Mouse (Mus musculus): ENCODE measurements at regions not wholly inside any gene's neighbourhood (a gene's known extent, or its start where the extent isn't known, plus 50 kb on each side); places are given as distances from the start of the nearest gene placed in this dataset.

DNA sequence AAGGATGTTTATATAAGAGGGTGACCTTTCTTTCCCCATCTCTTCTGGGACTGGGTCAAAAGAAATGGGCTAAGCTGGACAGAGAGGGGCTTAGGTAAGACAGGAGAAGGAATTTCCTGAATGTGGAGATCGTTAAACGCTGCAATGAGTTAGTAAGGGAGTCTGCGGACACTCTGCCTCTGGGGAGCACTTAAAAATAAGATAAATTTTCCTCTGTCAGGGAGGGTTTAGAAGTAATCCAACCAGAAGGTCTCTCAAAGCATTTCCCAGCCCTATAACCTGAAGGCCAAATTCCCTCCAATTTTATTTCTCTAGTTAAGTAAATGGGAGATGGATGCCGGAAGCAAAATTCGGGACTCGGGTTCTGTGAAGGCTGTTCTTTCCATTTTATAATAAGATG, 367.3 kb upstream of the Nfe2l3 start:
- H3K9ac ChIP-seq (ENCODE audit: low read depth, low read length): no peak overlapping the region
- ATAC-seq: no peak
- no peaks in the 10 kb centered on the region for H3K4me1 ChIP-seq (ENCODE audit: control insufficient read depth, insufficient read depth, low read length)
- H3K4me2 ChIP-seq (ENCODE audit: low read length): no peak overlapping the region
- H3K27me3 ChIP-seq (ENCODE audit: control insufficient read depth, insufficient read depth, low read depth, low read length): no peaks in the 10 kb centered on the region
- H3K36me3 ChIP-seq (ENCODE audit: control insufficient read depth, insufficient read depth, low read length): no peaks in the 10 kb centered on the region
- H3K4me3 ChIP-seq (ENCODE audit: low read depth, low read length): no peak overlapping the region
- 82% methylated on average over 6 of the region's 6 CpGs for WGBS
- no peak overlapping the region for H3K27ac ChIP-seq (ENCODE audit: low read length)
- no peaks in the 10 kb centered on the region for H3K9me3 ChIP-seq (replicated peaks; ENCODE audit: control insufficient read depth, low read length, poor library complexity, severe bottlenecking)

DNA sequence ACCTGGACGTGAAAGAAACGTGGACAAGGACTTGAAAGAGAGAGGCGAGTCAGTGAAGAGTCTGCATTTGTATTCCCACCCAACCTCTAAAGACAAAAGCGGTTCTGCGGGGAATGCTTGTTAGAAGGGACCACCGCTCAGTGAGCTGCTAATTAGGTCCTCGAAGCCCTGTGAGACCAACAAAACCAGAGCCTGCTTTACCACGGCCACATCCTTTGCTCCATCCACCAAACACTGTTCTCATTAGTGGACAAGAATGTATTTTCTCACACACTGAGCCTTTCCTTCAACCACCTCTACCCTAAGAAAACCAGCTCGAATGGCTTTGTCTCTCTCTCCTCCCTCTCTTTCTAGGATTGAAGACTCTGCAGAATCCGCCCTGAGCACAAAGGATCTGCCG, 365.1 kb upstream of the Nfe2l3 start:
- no peak for ATAC-seq
- no peaks in the 10 kb centered on the region for H3K27me3 ChIP-seq (ENCODE audit: control insufficient read depth, insufficient read depth, low read depth, low read length)
- H3K4me3 ChIP-seq (ENCODE audit: low read depth, low read length): no peak overlapping the region
- no peak overlapping the region for H3K27ac ChIP-seq (ENCODE audit: low read length)
- H3K4me1 ChIP-seq (ENCODE audit: control insufficient read depth, insufficient read depth, low read length): no peaks in the 10 kb centered on the region; the same call in 1 of the 2 replicates
- H3K9me3 ChIP-seq (replicated peaks; ENCODE audit: control insufficient read depth, low read length, poor library complexity, severe bottlenecking): no peaks in the 10 kb centered on the region
- H3K9ac ChIP-seq (ENCODE audit: low read depth, low read length): no peak overlapping the region
- WGBS: 59% methylated on average over 11 of the region's 11 CpGs
- H3K4me2 ChIP-seq (ENCODE audit: low read length): no peak overlapping the region
- no peaks in the 10 kb centered on the region for H3K36me3 ChIP-seq (ENCODE audit: control insufficient read depth, insufficient read depth, low read length)

DNA sequence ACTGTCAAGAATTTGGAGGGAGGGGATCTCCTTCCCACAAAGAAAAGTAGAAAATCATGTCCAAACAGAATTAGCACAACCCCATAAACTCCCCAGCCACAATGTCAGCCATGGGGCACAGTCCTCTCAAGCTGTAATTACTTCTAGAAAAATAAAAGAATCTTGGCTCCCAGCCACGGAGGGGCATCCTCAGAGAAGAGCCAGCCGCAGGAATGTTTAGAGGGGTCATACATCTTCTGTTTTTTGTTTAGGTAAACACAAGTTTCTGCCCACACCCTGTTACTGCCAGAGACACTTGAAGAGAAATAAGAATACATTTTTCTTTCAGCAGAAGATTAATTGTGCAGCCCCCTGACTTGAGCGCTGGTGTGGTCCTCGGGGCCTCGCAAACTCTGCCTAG, 362.5 kb upstream of the Nfe2l3 start:
- no peak overlapping the region for H3K9ac ChIP-seq (ENCODE audit: low read depth, low read length)
- H3K27me3 ChIP-seq (ENCODE audit: control insufficient read depth, insufficient read depth, low read depth, low read length): no peaks in the 10 kb centered on the region
- H3K4me2 ChIP-seq (ENCODE audit: low read length): no peak overlapping the region
- no peaks in the 10 kb centered on the region for H3K36me3 ChIP-seq (ENCODE audit: control insufficient read depth, insufficient read depth, low read length)
- H3K27ac ChIP-seq (ENCODE audit: low read length): no peak overlapping the region
- H3K4me1 ChIP-seq (ENCODE audit: control insufficient read depth, insufficient read depth, low read length): no peaks in the 10 kb centered on the region; the same call in 1 of the 2 replicates
- no peaks in the 10 kb centered on the region for H3K9me3 ChIP-seq (replicated peaks; ENCODE audit: control insufficient read depth, low read length, poor library complexity, severe bottlenecking)
- WGBS: 48% methylated on average over 5 of the region's 5 CpGs
- ATAC-seq: no peak
- no peak overlapping the region for H3K4me3 ChIP-seq (ENCODE audit: low read depth, low read length)

DNA sequence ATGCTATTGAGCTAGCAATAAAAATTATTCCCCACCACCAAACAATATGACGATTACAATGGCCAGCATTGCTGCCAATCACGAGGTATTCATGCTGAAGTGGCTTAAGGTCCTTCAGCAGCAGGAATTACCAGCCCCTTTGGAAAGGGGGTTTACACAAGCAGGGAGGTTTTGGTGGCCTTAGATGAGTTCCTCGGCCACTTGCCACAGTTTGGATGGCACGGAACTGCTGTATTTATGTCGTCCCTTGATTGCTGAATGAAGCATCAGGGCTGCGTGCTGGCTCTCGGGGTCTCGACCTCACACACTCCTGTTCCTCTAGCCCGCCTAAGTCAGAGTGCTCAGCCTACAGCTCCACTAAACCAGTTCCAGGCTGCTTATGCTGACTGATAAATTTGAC, 361.2 kb upstream of the Nfe2l3 start:
- no peaks in the 10 kb centered on the region for H3K27me3 ChIP-seq (ENCODE audit: control insufficient read depth, insufficient read depth, low read depth, low read length)
- WGBS: 25% methylated on average over 9 of the region's 9 CpGs
- H3K27ac ChIP-seq (ENCODE audit: low read length): no peak overlapping the region

DNA sequence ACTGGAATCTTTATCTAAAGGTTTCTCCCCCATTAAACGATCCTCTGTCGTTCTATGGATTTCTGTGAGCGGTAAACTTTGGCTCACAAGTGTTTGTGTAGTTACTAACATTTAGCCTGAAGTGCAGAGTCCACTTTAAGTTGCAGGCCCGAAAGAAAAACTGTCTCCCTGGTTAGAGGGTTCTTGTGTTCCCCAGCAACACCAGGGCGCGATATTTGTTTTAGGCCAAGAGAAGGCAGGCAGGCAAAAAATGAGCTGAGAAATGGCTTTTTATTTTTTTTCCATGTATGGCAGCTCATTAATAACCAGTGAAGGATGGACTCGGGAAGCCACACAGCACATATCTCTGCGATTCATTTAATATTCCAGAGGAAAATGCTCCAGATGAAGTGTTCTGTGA, 357.4 kb upstream of the Nfe2l3 start:
- no peaks in the 10 kb centered on the region for H3K27me3 ChIP-seq (ENCODE audit: control insufficient read depth, insufficient read depth, low read depth, low read length)
- no peak overlapping the region for H3K4me3 ChIP-seq (ENCODE audit: low read depth, low read length)
- H3K36me3 ChIP-seq (ENCODE audit: control insufficient read depth, insufficient read depth, low read length): no peaks in the 10 kb centered on the region
- H3K9me3 ChIP-seq (replicated peaks; ENCODE audit: control insufficient read depth, low read length, poor library complexity, severe bottlenecking): no peaks in the 10 kb centered on the region
- H3K27ac ChIP-seq (ENCODE audit: low read length): no peak overlapping the region
- no peak for ATAC-seq
- WGBS: 75% methylated on average over 8 of the region's 8 CpGs
- no peak overlapping the region for H3K4me2 ChIP-seq (ENCODE audit: low read length)
- peaks cover 12% of the 10 kb centered on the region for H3K4me1 ChIP-seq (ENCODE audit: control insufficient read depth, insufficient read depth, low read length)
- H3K9ac ChIP-seq (ENCODE audit: low read depth, low read length): no peak overlapping the region

More for the DNA sequence above, 361.2 kb upstream of the Nfe2l3 start:
- H3K36me3 ChIP-seq (ENCODE audit: control insufficient read depth, insufficient read depth, low read length): no peaks in the 10 kb centered on the region
- H3K9me3 ChIP-seq (replicated peaks; ENCODE audit: control insufficient read depth, low read length, poor library complexity, severe bottlenecking): no peaks in the 10 kb centered on the region
- H3K4me1 ChIP-seq (ENCODE audit: control insufficient read depth, insufficient read depth, low read length): no peaks in the 10 kb centered on the region; the same call in 1 of the 2 replicates
- ATAC-seq: no peak
- H3K9ac ChIP-seq (ENCODE audit: low read depth, low read length): no peak overlapping the region
- H3K4me2 ChIP-seq (ENCODE audit: low read length): no peak overlapping the region
- H3K4me3 ChIP-seq (ENCODE audit: low read depth, low read length): no peak overlapping the region

DNA sequence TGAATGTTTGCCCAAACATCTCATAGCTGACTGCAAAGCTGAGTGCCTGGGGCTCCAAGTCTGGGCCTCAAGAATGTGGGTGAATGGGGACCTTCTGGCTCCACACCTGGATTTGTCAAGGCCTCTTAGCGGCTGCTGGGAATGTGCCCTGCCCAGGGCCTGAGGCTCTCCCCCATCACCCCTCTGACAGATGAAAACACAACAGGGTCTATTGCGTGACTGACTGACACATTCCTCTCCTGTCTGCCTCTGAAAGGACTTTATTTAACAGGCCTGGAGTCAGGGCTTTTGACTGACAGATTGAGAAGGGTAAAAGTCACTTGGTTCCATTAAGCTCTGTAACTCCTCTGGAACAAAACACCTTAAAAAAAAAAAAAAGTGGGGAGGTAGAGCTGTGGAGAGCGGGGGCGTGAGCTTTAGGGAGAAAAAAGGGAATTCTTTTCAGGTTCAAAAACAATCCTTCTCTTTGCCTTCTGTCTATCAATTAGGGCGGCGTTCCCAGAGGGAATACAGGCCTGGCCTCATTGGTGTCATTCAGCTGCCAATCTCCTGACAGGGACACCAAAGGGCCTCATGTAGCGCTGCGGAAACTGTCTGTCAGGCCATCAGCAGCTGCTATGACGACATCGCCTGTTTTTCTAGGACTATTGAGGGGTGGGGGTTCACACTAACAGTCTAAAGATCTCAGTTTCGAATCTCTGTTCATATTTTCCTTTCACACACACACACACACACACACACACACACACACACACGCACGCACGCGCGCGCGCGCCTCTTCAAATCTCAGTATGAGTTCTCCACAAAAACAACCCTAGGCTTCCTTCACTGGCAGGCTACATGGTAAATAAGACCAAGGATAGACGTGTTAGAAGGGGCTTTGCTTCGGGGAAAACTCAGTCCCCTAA, 355.4 kb upstream of the Nfe2l3 start:
- peak overlapping the region; percentile 43 for H3K27ac ChIP-seq (ENCODE audit: low read length)
- no peak overlapping the region for H3K4me2 ChIP-seq (ENCODE audit: low read length)
- peaks cover 12% of the 10 kb centered on the region for H3K4me1 ChIP-seq (ENCODE audit: control insufficient read depth, insufficient read depth, low read length)
- no peaks in the 10 kb centered on the region for H3K9me3 ChIP-seq (replicated peaks; ENCODE audit: control insufficient read depth, low read length, poor library complexity, severe bottlenecking)
- H3K36me3 ChIP-seq (ENCODE audit: control insufficient read depth, insufficient read depth, low read length): no peaks in the 10 kb centered on the region
- H3K4me3 ChIP-seq (ENCODE audit: low read depth, low read length): no peak overlapping the region
- 27% methylated on average over 21 of the region's 21 CpGs for WGBS
- peak; percentile 85 for ATAC-seq
- no peak overlapping the region for H3K9ac ChIP-seq (ENCODE audit: low read depth, low read length)
- no peaks in the 10 kb centered on the region for H3K27me3 ChIP-seq (ENCODE audit: control insufficient read depth, insufficient read depth, low read depth, low read length)

DNA sequence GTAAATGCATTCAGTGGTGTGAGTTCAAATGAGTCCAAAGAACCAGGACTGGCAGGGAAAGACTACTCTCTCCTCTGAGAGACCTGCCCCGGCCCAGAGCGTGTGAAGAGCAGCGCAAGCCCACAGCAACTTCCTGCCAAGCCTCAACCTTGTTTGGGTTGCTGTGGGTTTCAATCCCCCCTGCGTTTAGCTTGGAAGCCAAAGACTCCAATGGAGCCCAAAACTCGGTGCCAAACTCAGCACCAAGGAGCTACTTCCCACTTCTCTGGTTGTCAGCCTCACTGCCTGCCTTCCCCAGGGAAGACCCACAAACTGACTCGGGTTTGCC, 354.7 kb upstream of the Nfe2l3 start:
- no peaks in the 10 kb centered on the region for H3K36me3 ChIP-seq (ENCODE audit: control insufficient read depth, insufficient read depth, low read length)
- no peak overlapping the region for H3K4me2 ChIP-seq (ENCODE audit: low read length)
- no peak overlapping the region for H3K9ac ChIP-seq (ENCODE audit: low read depth, low read length)
- 59% methylated on average over 6 of the region's 6 CpGs for WGBS
- H3K4me3 ChIP-seq (ENCODE audit: low read depth, low read length): no peak overlapping the region
- peak; percentile 67; the same call in 1 of the 2 replicates for ATAC-seq
- H3K27me3 ChIP-seq (ENCODE audit: control insufficient read depth, insufficient read depth, low read depth, low read length): no peaks in the 10 kb centered on the region
- H3K9me3 ChIP-seq (replicated peaks; ENCODE audit: control insufficient read depth, low read length, poor library complexity, severe bottlenecking): no peaks in the 10 kb centered on the region
- peak overlapping the region; percentile 43 for H3K27ac ChIP-seq (ENCODE audit: low read length)
- peaks cover 12% of the 10 kb centered on the region for H3K4me1 ChIP-seq (ENCODE audit: control insufficient read depth, insufficient read depth, low read length)

DNA sequence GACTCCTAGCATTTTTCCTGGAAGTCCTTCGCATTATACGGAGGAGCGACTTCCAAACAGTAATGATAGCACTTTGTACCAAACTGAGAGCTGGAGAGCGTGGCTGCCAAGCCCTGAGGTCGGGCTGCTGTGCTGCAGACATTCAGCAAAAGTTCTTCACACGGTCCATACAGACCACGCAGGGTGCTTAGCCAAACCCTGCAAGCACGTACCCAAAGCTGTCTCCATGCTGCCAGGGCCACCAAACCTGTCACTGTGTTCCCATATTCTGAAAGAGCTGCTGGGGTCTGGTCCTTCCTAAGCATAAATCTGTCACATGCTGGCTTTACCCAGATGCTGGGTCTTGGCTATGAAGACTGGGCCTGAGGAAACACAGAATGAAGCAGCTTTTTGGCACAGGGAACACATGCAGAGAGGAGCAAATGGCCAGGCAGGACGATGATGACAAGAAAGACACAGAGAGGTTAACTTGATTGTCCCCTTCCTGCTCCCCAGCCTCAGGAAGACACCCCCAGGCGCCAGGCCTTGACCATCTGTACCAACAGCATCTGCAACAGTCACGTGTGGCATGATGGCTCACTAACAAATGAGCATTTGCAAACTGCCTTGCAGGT, 354.0 kb upstream of the Nfe2l3 start:
- H3K4me3 ChIP-seq (ENCODE audit: low read depth, low read length): no peak overlapping the region
- H3K4me1 ChIP-seq (ENCODE audit: control insufficient read depth, insufficient read depth, low read length): peaks cover 12% of the 10 kb centered on the region
- H3K27me3 ChIP-seq (ENCODE audit: control insufficient read depth, insufficient read depth, low read depth, low read length): no peaks in the 10 kb centered on the region
- no peaks in the 10 kb centered on the region for H3K36me3 ChIP-seq (ENCODE audit: control insufficient read depth, insufficient read depth, low read length)
- WGBS: 67% methylated on average over 11 of the region's 11 CpGs
- H3K9ac ChIP-seq (ENCODE audit: low read depth, low read length): no peak overlapping the region
- no peak for ATAC-seq
- no peaks in the 10 kb centered on the region for H3K9me3 ChIP-seq (replicated peaks; ENCODE audit: control insufficient read depth, low read length, poor library complexity, severe bottlenecking)
- H3K4me2 ChIP-seq (ENCODE audit: low read length): no peak overlapping the region
- peak overlapping the region; percentile 43 for H3K27ac ChIP-seq (ENCODE audit: low read length)

DNA sequence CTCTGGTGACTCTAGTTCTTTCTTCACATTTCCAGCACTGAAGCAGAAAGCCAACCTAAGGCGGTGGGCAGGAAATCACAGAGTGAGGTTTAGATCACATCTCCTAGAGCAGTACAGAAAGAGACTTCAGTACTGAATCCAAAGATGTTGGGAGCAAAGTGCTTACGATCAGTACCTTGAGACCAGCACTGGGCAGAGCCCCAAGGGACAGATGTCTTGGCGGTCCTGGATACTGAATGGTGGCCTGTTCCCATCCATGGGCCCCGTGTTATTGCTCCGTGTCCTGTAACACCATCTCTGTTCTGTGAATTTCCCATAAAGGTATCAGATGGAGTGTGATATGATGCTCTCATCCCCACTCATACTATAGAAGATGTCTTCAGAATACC, 353.5 kb upstream of the Nfe2l3 start:
- no peak overlapping the region for H3K4me2 ChIP-seq (ENCODE audit: low read length)
- H3K4me1 ChIP-seq (ENCODE audit: control insufficient read depth, insufficient read depth, low read length): peaks cover 12% of the 10 kb centered on the region
- H3K27me3 ChIP-seq (ENCODE audit: control insufficient read depth, insufficient read depth, low read depth, low read length): no peaks in the 10 kb centered on the region
- no peak overlapping the region for H3K4me3 ChIP-seq (ENCODE audit: low read depth, low read length)
- H3K9ac ChIP-seq (ENCODE audit: low read depth, low read length): no peak overlapping the region
- no peaks in the 10 kb centered on the region for H3K9me3 ChIP-seq (replicated peaks; ENCODE audit: control insufficient read depth, low read length, poor library complexity, severe bottlenecking)
- no peaks in the 10 kb centered on the region for H3K36me3 ChIP-seq (ENCODE audit: control insufficient read depth, insufficient read depth, low read length)
- WGBS: 91% methylated on average over 5 of the region's 5 CpGs
- no peak overlapping the region for H3K27ac ChIP-seq (ENCODE audit: low read length)
- no peak for ATAC-seq

Measured in midbrain, embryonic 16.5 days (tissue).